Mouse (Mus musculus) hindlimb bud, embryonic 11.5 days (tissue): Measurements from ENCODE around the gene Fam216a.

ENCODE experiments used
- DNase-seq: peaks from one replicate; pipeline ENCODE4 v3.0.0-alpha.2; 2012; ENCODE audit warnings: low read depth, low spot score; ENCODE audit errors: extremely low spot score

Gene Fam216a

GRCm38 (mm10) chr5:122391178-122391785, 19.1 kb upstream of the Fam216a start:
- DNase-seq = no peak

- no peak for DNase-seq
Measured at GRCm38 (mm10) chr5:122390671-122391070, 18.5 kb upstream of the Fam216a start.

GRCm38 (mm10) chr5:122390006-122390405, 17.8 kb upstream of the Fam216a start:
- DNase-seq = no peak

- no peak for DNase-seq
Measured at GRCm38 (mm10) chr5:122379374-122380155, 7.4 kb upstream of the Fam216a start.

- no peak for DNase-seq
Measured at GRCm38 (mm10) chr5:122378171-122378570, 6.0 kb upstream of the Fam216a start.

GRCm38 (mm10) chr5:122377101-122377833, 5.1 kb upstream of the Fam216a start:
- DNase-seq = no peak

- DNase-seq = no peak
Measured at GRCm38 (mm10) chr5:122372878-122373277, 714 bp upstream of the Fam216a start.

- no peak for DNase-seq
Measured at GRCm38 (mm10) chr5:122371591-122372191, 473 bp downstream of the Fam216a start, which contains the start of gene Gpn3. Gpn3 (plus strand) TSS chr5:122371876.

GRCm38 (mm10) chr5:122354492-122355067, 17.6 kb downstream of the Fam216a start:
- DNase-seq = no peak

GRCm38 (mm10) chr5:122353807-122354491, 18.2 kb downstream of the Fam216a start, which contains the start of the genes Rad9b and Vps29:
Rad9b (minus strand) TSS chr5:122354233.
Vps29 (plus strand) TSS chr5:122354369.
- DNase-seq = peak; percentile 99

GRCm38 (mm10) chr5:122345777-122346176, 26.4 kb downstream of the Fam216a start:
- no peak for DNase-seq

- peak; percentile 50 for DNase-seq
Measured at GRCm38 (mm10) chr5:122344260-122344659, 27.9 kb downstream of the Fam216a start.

- DNase-seq = no peak
Measured at GRCm38 (mm10) chr5:122343768-122344167, 28.4 kb downstream of the Fam216a start.

GRCm38 (mm10) chr5:122342874-122343273, 29.3 kb downstream of the Fam216a start:
- DNase-seq = no peak

- DNase-seq = no peak
Measured at GRCm38 (mm10) chr5:122336554-122337294, 35.4 kb downstream of the Fam216a start.

GRCm38 (mm10) chr5:122334682-122335081, 37.5 kb downstream of the Fam216a start:
- DNase-seq = no peak

GRCm38 (mm10) chr5:122330269-122330668, 41.9 kb downstream of the Fam216a start:
- no peak for DNase-seq

- DNase-seq = no peak
Measured at GRCm38 (mm10) chr5:122327283-122327682, 44.9 kb downstream of the Fam216a start.

- no peak for DNase-seq
Measured at GRCm38 (mm10) chr5:122325477-122325876, 46.7 kb downstream of the Fam216a start.
